Mouse (Mus musculus) kidney, adult 2 months (tissue): ENCODE measurements around the gene Arhgap32.

ENCODE experiments used
- CTCF ChIP-seq: fragments of 200-500 bp; conservative IDR thresholded peaks from 2 replicates; pipeline ENCODE4 v1.5.1; 2011; ENCODE audit warnings: low read depth, mild to moderate bottlenecking, control low read depth, low read length, moderate library complexity, mixed read lengths; ENCODE audit not compliant: insufficient read depth, insufficient read length
- POLR2A ChIP-seq: fragments of 200-500 bp; IDR thresholded peaks from one replicate; pipeline ENCODE4 v1.6.1; 2011; ENCODE audit warnings: low read depth, low read length, control low read depth

DNA sequence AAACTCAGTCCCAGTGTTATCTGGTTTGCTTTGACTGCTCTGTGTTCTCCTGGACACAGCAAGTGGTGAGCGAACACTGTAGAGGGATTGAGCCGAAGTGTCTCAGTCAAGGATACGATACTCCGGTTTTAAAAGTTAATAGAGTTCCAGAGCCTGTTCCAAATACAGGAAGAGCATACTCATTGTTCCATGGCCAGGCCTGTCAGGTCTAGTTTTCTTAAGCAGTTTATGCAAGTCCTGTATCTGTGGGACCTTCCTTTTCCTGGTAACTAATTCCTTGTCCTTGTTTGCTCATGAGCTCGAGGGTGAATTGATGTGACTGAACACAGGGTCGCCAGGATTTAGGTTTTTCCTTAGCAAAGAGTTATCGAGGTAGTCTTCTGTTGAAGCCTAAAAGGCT lies 19.4 kb upstream of the Arhgap32 start:
- no peak for TF ChIP-seq CTCF
- no peak for TF ChIP-seq POLR2A
